Mouse (Mus musculus) left cerebral cortex, postnatal 10 days (tissue): ENCODE results near the gene Gm4064. TPM values are rescaled to one million over a fixed set of nuclear protein-coding genes. Genes with fewer than 3 reads are reported as not detected.
"Not testable (repeated sequence)": the region's sequence is repeated elsewhere in the genome, so short reads cannot be mapped to it uniquely, and the experiment has no call there.

ENCODE experiments used
- DNase-seq, 2 experiments: peaks; one replicate each; pipeline ENCODE4 v3.0.0; 2021 to 2022; ENCODE audit warnings: low spot score in 2 of 2, mixed read lengths in 1 of 2; ENCODE audit errors: extremely low spot score in 1 of 2
- intact Hi-C: fragments of 180-260 bp; cut with DNase I; formaldehyde crosslinking; loops from one replicate; pipeline ENCODE4 v1.15.1; 2025
- total RNA-seq, 2 experiments: library from RNA; stranded (reverse); gene quantifications; 2 replicates each; pipeline ENCODE4 v1.2.3; 2021

The Gm4064 gene
- not detected for total RNA-seq

DNA sequence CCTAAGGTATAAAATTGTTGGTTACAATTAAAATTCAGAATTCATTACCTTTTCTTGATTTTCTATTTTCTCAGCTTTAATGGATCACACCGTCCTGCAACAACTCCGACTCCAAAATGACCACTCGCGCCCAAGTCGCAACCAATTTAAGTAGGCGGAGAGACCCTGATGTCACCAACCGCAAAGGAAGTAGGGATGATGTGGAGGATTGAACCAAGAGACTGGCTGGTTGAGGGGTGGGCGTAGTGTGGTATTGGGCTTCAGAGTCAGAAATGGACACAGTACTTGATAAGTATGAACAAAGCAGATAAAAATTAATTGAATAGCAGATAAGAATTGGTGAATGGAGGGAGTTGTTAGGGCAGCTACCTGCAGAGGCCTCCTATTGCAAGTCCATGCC, at the start of gene Gm4064:
Gm4064 (minus strand) TSS at position 101 of the 400 bp plus-strand sequence.
- intact Hi-C loops, DNase-seq: not testable (repeated sequence)

GRCm38 (mm10) chrY:2830380-2830779, 34.4 kb upstream of the Gm4064 start, which contains the start of the genes Rbmy and Gm10256:
Gene Rbmy, plus strand, starts transcription at chrY:2830680.
Gene Gm10256, plus strand, starts transcription at chrY:2830699.
- intact Hi-C loops, DNase-seq: not testable (repeated sequence)

Other genes starting within 250 kb of the Gm4064 start
- gene H2al2c, start 197.1 kb downstream of the Gm4064 start, total RNA-seq = not detected
- gene Sry, start 132.5 kb downstream of the Gm4064 start, total RNA-seq = not detected
- gene H2al2b, start 75.5 kb downstream of the Gm4064 start, total RNA-seq = not detected
- not detected for gene Rbmy, start 34.5 kb upstream of the Gm4064 start, total RNA-seq
- gene Gm10256, start 34.5 kb upstream of the Gm4064 start, total RNA-seq = not detected
- not detected for gene Gm10352, start 104.8 kb upstream of the Gm4064 start, total RNA-seq
- not detected for gene Gm29289, start 136.4 kb upstream of the Gm4064 start, total RNA-seq